Mouse (Mus musculus) cerebellum, postnatal 36 days (tissue): ENCODE data around the gene Fancf.

Experiments used
- DNase-seq, 2 experiments: peaks; one replicate each; pipeline ENCODE4 v3.0.0; 2021 to 2022; ENCODE audit warnings: mixed read lengths in 2 of 2

Gene Fancf

GRCm38 (mm10) chr7:51831917-51832316 lies 30.1 kb downstream of the Fancf start:
- DNase-seq, result peak; percentile 42 to 62

- no peak for DNase-seq
Observed at GRCm38 (mm10) chr7:51823562-51824338, 38.3 kb downstream of the Fancf start.

DNA sequence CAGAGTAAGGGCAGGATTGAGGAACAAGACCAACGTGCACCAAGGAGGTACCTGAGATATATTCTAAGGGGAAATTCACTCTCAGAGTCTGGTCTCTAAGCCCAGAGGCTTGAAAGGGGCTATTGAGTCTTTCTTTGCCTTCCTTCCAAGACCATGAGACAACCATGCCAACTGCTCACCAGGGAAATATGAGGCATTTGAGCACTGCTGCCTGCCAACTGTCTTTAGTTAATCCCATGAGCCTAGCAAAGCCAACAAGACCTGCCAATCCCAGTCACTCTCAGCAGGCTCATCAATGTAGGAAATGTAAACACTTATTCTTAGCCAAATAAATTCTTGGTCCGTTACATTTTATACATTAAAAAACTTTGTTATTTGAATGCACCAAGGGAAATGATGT lies 40.6 kb downstream of the Fancf start:
- DNase-seq, result no peak

DNA sequence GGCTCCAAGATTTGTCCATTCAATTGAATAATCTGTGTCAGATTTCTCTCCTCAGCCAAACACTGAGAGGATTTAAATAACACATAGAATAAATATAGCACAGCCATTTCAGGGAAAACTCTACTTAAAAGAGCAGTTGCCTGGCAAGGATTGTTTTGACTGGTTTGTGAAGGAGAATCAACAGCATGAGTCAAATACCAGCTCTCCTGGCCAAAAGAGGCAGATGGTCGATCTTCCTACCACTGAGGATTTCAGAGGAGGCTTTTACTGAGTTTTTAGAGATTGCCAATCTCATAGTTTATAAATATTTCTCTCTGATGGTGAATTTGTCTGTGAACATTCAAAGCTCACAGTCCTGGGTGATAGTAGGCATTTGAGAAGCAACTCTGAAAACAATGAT lies 42.2 kb downstream of the Fancf start:
- peak; percentile 46 to 61 for DNase-seq

DNA sequence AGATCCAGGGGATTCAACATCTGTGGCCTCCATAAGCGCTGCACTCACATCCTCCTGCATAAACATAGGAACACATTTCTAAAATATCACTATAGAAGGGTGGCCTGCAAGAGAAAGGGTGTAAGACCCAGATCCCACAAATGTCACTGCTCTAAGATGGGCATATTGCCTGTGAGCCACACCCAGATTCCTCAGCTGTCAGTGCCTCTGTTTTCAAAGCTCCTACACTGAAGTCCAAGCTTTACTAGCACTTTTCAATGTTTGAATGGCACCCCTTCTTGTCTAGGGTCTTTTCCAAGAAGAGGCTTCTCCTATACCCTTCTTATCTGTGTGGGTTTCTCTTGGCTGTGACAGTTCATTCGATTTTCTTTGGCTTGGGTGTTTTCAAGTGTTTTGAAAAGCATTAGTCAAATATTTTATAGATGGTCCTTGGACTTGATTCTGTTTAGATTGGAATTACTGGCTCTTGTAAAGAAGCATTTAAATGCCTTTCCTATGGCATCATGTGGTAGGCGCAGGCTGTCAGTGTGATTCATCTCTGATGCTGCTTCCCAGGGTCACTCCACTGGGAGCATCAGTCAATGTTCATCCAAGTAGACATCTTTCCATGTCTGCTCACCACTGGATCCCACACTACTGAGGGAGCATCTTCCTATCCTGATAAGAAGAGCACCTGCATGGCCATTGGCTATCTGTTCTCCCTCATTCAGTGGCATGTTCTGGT lies 43.7 kb downstream of the Fancf start:
- no peak for DNase-seq

DNA sequence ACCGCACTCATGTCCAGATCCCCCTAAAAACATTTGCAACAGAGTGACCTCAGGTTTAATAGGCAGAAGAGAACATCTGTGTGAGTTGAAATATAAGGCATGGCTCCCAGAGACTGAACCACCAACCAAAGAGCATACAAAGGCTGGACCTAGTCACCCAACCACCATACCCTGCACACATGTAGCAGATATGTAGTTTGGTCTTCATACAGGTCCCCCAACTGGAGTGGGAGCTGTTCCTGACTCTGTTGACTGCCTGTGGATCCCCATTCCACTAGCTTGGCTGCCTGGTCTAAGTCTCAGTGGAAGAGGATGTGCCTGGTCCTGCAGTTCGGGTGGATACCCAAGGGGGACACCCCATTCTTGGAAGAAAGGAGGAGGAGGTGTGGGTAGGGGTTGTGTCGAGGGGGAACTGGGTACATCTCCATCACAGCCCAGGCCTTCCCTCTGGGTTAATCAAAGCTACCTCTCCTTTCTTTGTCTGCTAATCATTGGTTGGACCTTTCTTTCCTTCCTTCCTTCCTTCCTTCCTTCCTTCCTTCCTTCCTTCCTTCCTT lies 45.7 kb downstream of the Fancf start:
- DNase-seq, result no peak

GRCm38 (mm10) chr7:51815473-51816282 lies 46.4 kb downstream of the Fancf start:
- DNase-seq, result no peak
